Mouse (Mus musculus): ENCODE measurements around the gene Tnfaip2. TPM values are rescaled to one million over a fixed set of nuclear protein-coding genes. Genes with fewer than 3 reads are reported as not detected.

Gene Tnfaip2
- polyA plus RNA-seq, 1 experiment = 4.7 TPM

DNA sequence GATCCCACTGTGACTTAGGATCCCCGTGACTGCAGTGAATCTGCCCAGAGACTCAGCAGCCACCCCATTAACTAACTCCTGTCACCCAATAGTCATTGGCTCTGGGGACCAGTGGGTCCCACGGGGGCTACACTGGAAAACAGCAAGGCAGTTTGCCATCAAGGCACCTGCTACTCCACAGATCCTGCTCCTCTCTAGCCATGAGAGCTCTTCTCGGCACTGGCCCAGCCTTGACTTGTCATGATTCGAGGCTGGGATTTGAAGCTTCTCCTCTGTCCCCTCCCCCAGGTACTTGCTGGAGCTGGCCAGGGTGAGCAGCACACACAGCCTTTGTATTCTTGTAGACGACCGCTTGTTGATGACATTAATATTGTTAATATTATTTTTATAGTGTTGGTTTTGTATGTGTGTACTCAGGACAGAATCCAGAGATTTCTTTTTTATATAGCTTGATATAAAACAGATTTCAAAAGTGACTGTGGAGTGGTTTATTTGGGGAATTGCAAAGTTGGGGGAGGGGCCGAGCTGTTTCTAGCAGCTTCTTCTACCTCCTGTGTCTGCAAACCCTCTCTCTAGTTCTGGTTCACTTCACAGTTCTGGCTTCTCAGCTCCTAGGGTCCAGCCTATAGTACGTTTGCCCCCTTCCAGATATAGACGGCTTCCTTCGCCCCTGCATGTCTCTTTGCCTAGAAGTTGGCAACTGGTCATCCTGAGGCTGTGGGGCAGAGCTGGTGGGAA is 12.4 kb downstream of the Tnfaip2 start:
- no peak overlapping the region for H3K4me3 ChIP-seq (ENCODE audit: low read depth, low read length)
- H3K27me3 ChIP-seq (ENCODE audit: control insufficient read depth, insufficient read depth, low read length, poor library complexity, severe bottlenecking) = no peaks in the 10 kb centered on the region
- H3K27ac ChIP-seq (ENCODE audit: insufficient read depth, low read length) = no peak overlapping the region
- no peaks in the 10 kb centered on the region for H3K9me3 ChIP-seq (replicated peaks; ENCODE audit: control insufficient read depth, insufficient read depth, low read length, poor library complexity, severe bottlenecking)
- no peaks in the 10 kb centered on the region for H3K36me3 ChIP-seq (ENCODE audit: control insufficient read depth, insufficient read depth, low read length, poor library complexity, severe bottlenecking)
- H3K9ac ChIP-seq (ENCODE audit: low read depth, poor library complexity, severe bottlenecking) = no peak overlapping the region
- no peaks in the 10 kb centered on the region for H3K4me1 ChIP-seq (ENCODE audit: control insufficient read depth, insufficient read depth, low read length)
- no peak for TF ChIP-seq EP300 (IDR thresholded peaks at IDR 0.05; ENCODE audit: insufficient read depth, low read depth, low read length)
- no peak for TF ChIP-seq CTCF (IDR thresholded peaks at IDR 0.05; ENCODE audit: low read depth, low read length)
- TF ChIP-seq POLR2A (IDR thresholded peaks at IDR 0.05; ENCODE audit: insufficient read depth, low read length) = no peak

- H3K27me3 ChIP-seq (ENCODE audit: control insufficient read depth, insufficient read depth, low read length, poor library complexity, severe bottlenecking) = no peaks in the 10 kb centered on the region
Observed at GRCm38 (mm10) chr12:111455311-111455846, 13.1 kb downstream of the Tnfaip2 start.

GRCm38 (mm10) chr12:111455860-111456259 is 13.6 kb downstream of the Tnfaip2 start:
- TF ChIP-seq POLR2A (IDR thresholded peaks at IDR 0.05; ENCODE audit: insufficient read depth, low read length) (no peak), EP300 (IDR thresholded peaks at IDR 0.05; ENCODE audit: insufficient read depth, low read depth, low read length) (no peak), CTCF (IDR thresholded peaks at IDR 0.05; ENCODE audit: low read depth, low read length) (no peak)
- Histone ChIP-seq H3K9ac (ENCODE audit: low read depth, poor library complexity, severe bottlenecking) (no peak overlapping the region), H3K9me3 (replicated peaks; ENCODE audit: control insufficient read depth, insufficient read depth, low read length, poor library complexity, severe bottlenecking) (no peaks in the 10 kb centered on the region), H3K27ac (ENCODE audit: insufficient read depth, low read length) (no peak overlapping the region), H3K27me3 (ENCODE audit: control insufficient read depth, insufficient read depth, low read length, poor library complexity, severe bottlenecking) (no peaks in the 10 kb centered on the region), H3K4me1 (ENCODE audit: control insufficient read depth, insufficient read depth, low read length) (no peaks in the 10 kb centered on the region), H3K36me3 (ENCODE audit: control insufficient read depth, insufficient read depth, low read length, poor library complexity, severe bottlenecking) (no peaks in the 10 kb centered on the region), H3K4me3 (ENCODE audit: low read depth, low read length) (no peak overlapping the region)

More at GRCm38 (mm10) chr12:111455311-111455846, 13.1 kb downstream of the Tnfaip2 start:
- H3K27ac ChIP-seq (ENCODE audit: insufficient read depth, low read length) = no peak overlapping the region
- H3K9ac ChIP-seq (ENCODE audit: low read depth, poor library complexity, severe bottlenecking) = no peak overlapping the region
- H3K36me3 ChIP-seq (ENCODE audit: control insufficient read depth, insufficient read depth, low read length, poor library complexity, severe bottlenecking) = no peaks in the 10 kb centered on the region
- no peaks in the 10 kb centered on the region for H3K4me1 ChIP-seq (ENCODE audit: control insufficient read depth, insufficient read depth, low read length)
- H3K4me3 ChIP-seq (ENCODE audit: low read depth, low read length) = no peak overlapping the region
- TF ChIP-seq CTCF (IDR thresholded peaks at IDR 0.05; ENCODE audit: low read depth, low read length) = no peak
- H3K9me3 ChIP-seq (replicated peaks; ENCODE audit: control insufficient read depth, insufficient read depth, low read length, poor library complexity, severe bottlenecking) = no peaks in the 10 kb centered on the region

- Histone ChIP-seq H3K4me3 (ENCODE audit: low read depth, low read length) (no peak overlapping the region), H3K27ac (ENCODE audit: insufficient read depth, low read length) (no peak overlapping the region), H3K4me1 (ENCODE audit: control insufficient read depth, insufficient read depth, low read length) (no peaks in the 10 kb centered on the region), H3K27me3 (ENCODE audit: control insufficient read depth, insufficient read depth, low read length, poor library complexity, severe bottlenecking) (no peaks in the 10 kb centered on the region), H3K9ac (ENCODE audit: low read depth, poor library complexity, severe bottlenecking) (no peak overlapping the region), H3K9me3 (replicated peaks; ENCODE audit: control insufficient read depth, insufficient read depth, low read length, poor library complexity, severe bottlenecking) (no peaks in the 10 kb centered on the region), H3K36me3 (ENCODE audit: control insufficient read depth, insufficient read depth, low read length, poor library complexity, severe bottlenecking) (no peaks in the 10 kb centered on the region)
- TF ChIP-seq POLR2A (IDR thresholded peaks at IDR 0.05; ENCODE audit: insufficient read depth, low read length) (no peak), CTCF (IDR thresholded peaks at IDR 0.05; ENCODE audit: low read depth, low read length) (no peak), EP300 (IDR thresholded peaks at IDR 0.05; ENCODE audit: insufficient read depth, low read depth, low read length) (no peak)
Observed at GRCm38 (mm10) chr12:111457742-111458141, 15.5 kb downstream of the Tnfaip2 start.

- H3K4me3 ChIP-seq (ENCODE audit: low read depth, low read length) = no peak overlapping the region
- TF ChIP-seq CTCF (IDR thresholded peaks at IDR 0.05; ENCODE audit: low read depth, low read length) (no peak), POLR2A (IDR thresholded peaks at IDR 0.05; ENCODE audit: insufficient read depth, low read length) (no peak), EP300 (IDR thresholded peaks at IDR 0.05; ENCODE audit: insufficient read depth, low read depth, low read length) (no peak)
- H3K4me1 ChIP-seq (ENCODE audit: control insufficient read depth, insufficient read depth, low read length) = no peaks in the 10 kb centered on the region
- no peak overlapping the region for H3K9ac ChIP-seq (ENCODE audit: low read depth, poor library complexity, severe bottlenecking)
- no peaks in the 10 kb centered on the region for H3K27me3 ChIP-seq (ENCODE audit: control insufficient read depth, insufficient read depth, low read length, poor library complexity, severe bottlenecking)
- H3K27ac ChIP-seq (ENCODE audit: insufficient read depth, low read length) = no peak overlapping the region
- H3K9me3 ChIP-seq (replicated peaks; ENCODE audit: control insufficient read depth, insufficient read depth, low read length, poor library complexity, severe bottlenecking) = no peaks in the 10 kb centered on the region
- H3K36me3 ChIP-seq (ENCODE audit: control insufficient read depth, insufficient read depth, low read length, poor library complexity, severe bottlenecking) = no peaks in the 10 kb centered on the region
Observed at GRCm38 (mm10) chr12:111463570-111463969, 21.3 kb downstream of the Tnfaip2 start.

DNA sequence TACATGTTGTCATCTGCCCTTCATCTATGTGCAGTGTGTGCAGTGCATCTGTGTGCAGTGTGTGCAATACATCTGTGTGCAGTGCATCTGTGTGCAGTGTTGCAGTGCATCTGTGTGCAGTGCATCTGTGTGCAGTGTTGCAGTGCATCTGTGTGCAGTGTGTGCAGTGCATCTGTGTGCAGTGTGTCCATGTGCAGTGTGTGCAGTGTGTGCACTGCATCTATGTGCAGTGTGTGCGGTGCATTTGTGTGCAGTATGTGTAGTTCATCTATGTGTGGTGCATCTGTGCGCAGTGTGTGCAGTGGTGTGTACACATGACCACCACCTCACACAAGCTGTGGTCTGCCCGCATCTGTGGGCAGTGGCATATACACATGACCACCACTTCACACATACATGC is 24.1 kb downstream of the Tnfaip2 start:
- H3K4me1 ChIP-seq (ENCODE audit: control insufficient read depth, insufficient read depth, low read length) = no peaks in the 10 kb centered on the region
- H3K36me3 ChIP-seq (ENCODE audit: control insufficient read depth, insufficient read depth, low read length, poor library complexity, severe bottlenecking) = no peaks in the 10 kb centered on the region
- TF ChIP-seq CTCF (IDR thresholded peaks at IDR 0.05; ENCODE audit: low read depth, low read length) = no peak
- no peak for TF ChIP-seq POLR2A (IDR thresholded peaks at IDR 0.05; ENCODE audit: insufficient read depth, low read length)
- no peak for TF ChIP-seq EP300 (IDR thresholded peaks at IDR 0.05; ENCODE audit: insufficient read depth, low read depth, low read length)
- no peak overlapping the region for H3K4me3 ChIP-seq (ENCODE audit: low read depth, low read length)
- no peak overlapping the region for H3K27ac ChIP-seq (ENCODE audit: insufficient read depth, low read length)
- no peak overlapping the region for H3K9ac ChIP-seq (ENCODE audit: low read depth, poor library complexity, severe bottlenecking)
- H3K9me3 ChIP-seq (replicated peaks; ENCODE audit: control insufficient read depth, insufficient read depth, low read length, poor library complexity, severe bottlenecking) = no peaks in the 10 kb centered on the region
- no peaks in the 10 kb centered on the region for H3K27me3 ChIP-seq (ENCODE audit: control insufficient read depth, insufficient read depth, low read length, poor library complexity, severe bottlenecking)
